Mouse (Mus musculus): ENCODE data around the gene Pard6b. TPM values are rescaled to one million over a fixed set of nuclear protein-coding genes. Genes with fewer than 3 reads are reported as not detected.

The Pard6b gene
- total and polyA plus RNA-seq, 3 experiments: 1.2 to 2.8 (median 1.3) TPM

- TF ChIP-seq ZC3H11A (IDR thresholded peaks at IDR 0.05; ENCODE audit: low read depth, low read length) (no peak), MAFK (IDR thresholded peaks at IDR 0.05; ENCODE audit: insufficient replicate concordance, low read length) (no peak), JUND (conservative IDR thresholded peaks at IDR 0.05; ENCODE audit: low read depth, low read length) (no peak), MXI1 (IDR thresholded peaks at IDR 0.05; ENCODE audit: low read depth, low read length) (no peak), RAD21 (IDR thresholded peaks at IDR 0.05; ENCODE audit: low read depth, low read length) (no peak), CHD2 (IDR thresholded peaks at IDR 0.05; ENCODE audit: low read length) (no peak), USF2 (conservative IDR thresholded peaks at IDR 0.05; ENCODE audit: low read depth, low read length) (no peak), E2F4 (IDR thresholded peaks at IDR 0.05; ENCODE audit: insufficient replicate concordance, low read depth, low read length) (no peak), CTCF (conservative IDR thresholded peaks at IDR 0.05 in 1 of 2, IDR thresholded peaks at IDR 0.05 in 1 of 2; ENCODE audit: low read depth in 2 of 2, low read length in 2 of 2) (no peak), HCFC1 (IDR thresholded peaks at IDR 0.05; ENCODE audit: low read depth, low read length) (no peak), POLR2AphosphoS2 (IDR thresholded peaks at IDR 0.05; ENCODE audit: low read depth, low read length) (no peak), PAX5 (IDR thresholded peaks at IDR 0.05; ENCODE audit: low read length) (no peak), KAT2A (IDR thresholded peaks at IDR 0.05; ENCODE audit: insufficient replicate concordance, low read length) (no peak), MAZ (IDR thresholded peaks at IDR 0.05; ENCODE audit: low read depth, low read length) (no peak), ELF1 (IDR thresholded peaks at IDR 0.05; ENCODE audit: low read depth, low read length) (no peak)
- dilution Hi-C loops (cut with MboI; ENCODE audit: extremely low pct_ligation_motif_present, extremely low pct_unique_long_range_greater_than_20kb, low sequenced_read_pairs): no loop called here
These were observed 36.0 kb upstream of the Pard6b start for GRCm38 (mm10) chr2:168044681-168045287.

GRCm38 (mm10) chr2:168045357-168045756 is 35.4 kb upstream of the Pard6b start:
- Histone ChIP-seq H3K36me3 (replicated peaks in 1 of 2; ENCODE audit: control insufficient read depth in 1 of 2, insufficient read depth in 1 of 2, low read length in 1 of 2) (no peaks in the 10 kb centered on the region), H3K4me1 (ENCODE audit: control insufficient read depth in 1 of 2, insufficient read depth in 2 of 2) (peaks cover 12 to 22% of the 10 kb centered on the region in 2 experiments), H3K27me3 (replicated peaks) (peaks cover 83% of the 10 kb centered on the region), H3K4me2 (ENCODE audit: insufficient read depth, low read depth, poor library complexity, severe bottlenecking) (no peak overlapping the region), H3K9me3 (replicated peaks; ENCODE audit: low read length) (peaks cover 8% of the 10 kb centered on the region), H3K27ac (ENCODE audit: insufficient read depth, low read depth) (no peak overlapping the region), H3K4me3 (replicated peaks in 1 of 3; ENCODE audit: low read depth in 2 of 3, low read length in 2 of 3, poor library complexity in 1 of 3) (no peak overlapping the region), H3K9ac (ENCODE audit: insufficient read depth, low read depth) (no peak overlapping the region), H3K79me2 (replicated peaks; ENCODE audit: control insufficient read depth, extremely low read depth, insufficient read depth, poor library complexity, severe bottlenecking) (no peaks in the 10 kb centered on the region)
- in situ Hi-C loops (cut with MboI; ENCODE audit: low pct_ligation_motif_present, low pct_unique_long_range_greater_than_20kb, low sequenced_read_pairs): no loop called here
- TF ChIP-seq PAX5 (IDR thresholded peaks at IDR 0.05; ENCODE audit: low read length) (no peak), CTCF (conservative IDR thresholded peaks at IDR 0.05 in 1 of 2, IDR thresholded peaks at IDR 0.05 in 1 of 2; ENCODE audit: low read depth in 2 of 2, low read length in 2 of 2) (no peak), MXI1 (IDR thresholded peaks at IDR 0.05; ENCODE audit: low read depth, low read length) (no peak), ZNF384 (IDR thresholded peaks at IDR 0.05; ENCODE audit: low read depth, low read length) (no peak), EP300 (IDR thresholded peaks at IDR 0.05; ENCODE audit: low read length) (no peak), BHLHE40 (IDR thresholded peaks at IDR 0.05; ENCODE audit: low read depth, low read length) (no peak)
- no peak for DNase-seq (ENCODE audit: extremely low read depth)
- dilution Hi-C loops (cut with MboI; ENCODE audit: extremely low pct_ligation_motif_present, extremely low pct_unique_long_range_greater_than_20kb, low sequenced_read_pairs): no loop called here

More at GRCm38 (mm10) chr2:168044681-168045287, 36.0 kb upstream of the Pard6b start:
- H3K79me2 ChIP-seq (replicated peaks; ENCODE audit: control insufficient read depth, extremely low read depth, insufficient read depth, poor library complexity, severe bottlenecking): no peaks in the 10 kb centered on the region
- DNase-seq (ENCODE audit: extremely low read depth): no peak
- H3K9me3 ChIP-seq (replicated peaks; ENCODE audit: low read length): peaks cover 8% of the 10 kb centered on the region
- H3K36me3 ChIP-seq (replicated peaks in 1 of 2; ENCODE audit: control insufficient read depth in 1 of 2, insufficient read depth in 1 of 2, low read length in 1 of 2): no peaks in the 10 kb centered on the region
- H3K4me2 ChIP-seq (ENCODE audit: insufficient read depth, low read depth, poor library complexity, severe bottlenecking): no peak overlapping the region
- peaks cover 9 to 17% of the 10 kb centered on the region in 2 experiments for H3K4me1 ChIP-seq (ENCODE audit: control insufficient read depth in 1 of 2, insufficient read depth in 2 of 2)
- H3K4me3 ChIP-seq (replicated peaks in 1 of 3; ENCODE audit: low read depth in 2 of 3, low read length in 2 of 3, poor library complexity in 1 of 3): no peak overlapping the region
- in situ Hi-C loops (cut with MboI; ENCODE audit: low pct_ligation_motif_present, low pct_unique_long_range_greater_than_20kb, low sequenced_read_pairs): no loop called here
- H3K9ac ChIP-seq (ENCODE audit: insufficient read depth, low read depth): no peak overlapping the region
- H3K27me3 ChIP-seq (replicated peaks): peaks cover 82% of the 10 kb centered on the region
- no peak overlapping the region for H3K27ac ChIP-seq (ENCODE audit: insufficient read depth, low read depth)

Measured in CH12.LX (cell line).